Mouse (Mus musculus) granulocyte monocyte progenitor cell, adult 5-6 weeks (primary cell): Measurements from ENCODE around the gene Stim2. TPM values are rescaled to one million over a fixed set of nuclear protein-coding genes. Genes with fewer than 3 reads are reported as not detected.

ENCODE experiments used
- ATAC-seq: replicated peaks from 2 replicates; pipeline ENCODE4 v1.8.0; 2016; ENCODE audit warnings: mild to moderate bottlenecking, moderate TSS enrichment, inconsistent platforms; ENCODE audit not compliant: poor library complexity, severe bottlenecking
- total RNA-seq, 2 experiments: library from RNA; stranded (forward) in 1 of 2; stranded (reverse) in 1 of 2; fragments of 200-712, 200-1000 nt in 1 of 2; fragments of >200 nt in 1 of 2; fragmentation: Nextera tagmentation in 1 of 2; gene quantifications; 2 replicates each; pipeline ENCODE4 v1.2.3; 2014 to 2017

Stim2 gene
- total RNA-seq, 2 experiments from 2014 or later = 13.4 to 27.9 TPM

DNA sequence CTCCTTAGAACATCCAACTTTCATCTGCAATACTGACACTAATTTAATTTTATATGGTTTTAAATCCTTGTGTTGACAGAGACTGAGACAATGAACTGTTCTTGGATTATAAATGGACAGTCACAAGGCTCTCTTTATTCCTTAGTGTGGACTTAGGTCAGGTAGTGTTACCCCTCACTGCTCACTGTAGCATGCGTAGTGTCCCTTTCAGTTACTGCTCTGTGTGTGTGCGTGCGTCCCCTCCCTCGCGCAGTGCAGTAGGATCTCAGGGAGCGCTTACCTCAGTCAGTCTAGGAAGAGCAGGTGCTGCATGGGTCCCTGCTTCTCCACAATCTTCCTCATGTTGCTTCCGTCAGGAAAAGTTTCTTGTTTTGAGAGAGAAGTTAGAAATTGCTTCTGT is 43.7 kb downstream of the Stim2 start:
- no peak for ATAC-seq

DNA sequence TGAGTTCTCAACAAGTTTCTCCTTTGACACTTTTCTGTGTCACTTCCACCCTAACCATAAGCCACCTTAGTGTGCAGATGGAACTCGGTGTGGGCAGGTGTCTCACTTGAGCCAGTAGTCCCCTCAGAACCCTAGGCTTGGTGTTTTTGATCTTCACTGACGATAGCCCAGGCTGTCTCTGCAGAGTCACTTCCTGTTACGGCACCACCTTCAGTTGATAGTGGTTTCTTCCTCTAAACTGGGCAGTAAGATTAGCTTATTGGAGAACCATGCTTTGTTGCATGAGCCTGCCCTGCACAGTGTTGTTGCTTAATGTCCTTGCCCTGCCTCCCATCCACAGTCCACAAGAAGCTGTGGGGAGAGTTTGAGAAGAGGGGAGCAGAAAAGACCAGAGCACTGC is 47.2 kb downstream of the Stim2 start:
- ATAC-seq = peak; percentile 89

- ATAC-seq = no peak
These were observed 48.1 kb downstream of the Stim2 start for GRCm38 (mm10) chr5:54046432-54046831.

DNA sequence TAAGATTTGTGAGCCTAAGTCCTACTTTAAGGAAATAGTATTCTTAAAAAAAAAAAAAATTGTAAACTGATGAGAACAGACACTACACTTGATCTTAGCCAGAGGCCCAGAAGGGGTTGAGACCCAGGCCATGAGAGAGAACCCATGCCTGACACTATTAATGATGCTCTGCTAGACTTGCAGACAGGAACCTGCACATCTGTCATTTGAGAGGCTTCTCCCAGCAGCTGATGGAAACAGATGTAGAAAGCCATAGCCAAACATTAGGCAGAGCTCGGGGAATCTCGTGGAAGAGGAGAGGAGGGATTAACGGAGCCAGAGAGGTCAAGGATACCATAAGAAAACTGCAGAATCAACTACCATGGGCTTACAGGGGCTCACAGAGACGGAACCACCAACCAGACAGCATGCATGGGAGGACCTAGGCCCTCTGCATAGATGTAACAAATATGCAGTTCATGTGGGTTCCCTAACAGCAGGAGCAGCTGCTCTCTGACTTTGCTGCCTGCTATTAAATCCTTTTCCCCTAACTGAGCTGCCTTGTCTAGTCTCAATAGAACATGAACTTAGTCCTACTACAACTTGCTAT is 50.9 kb downstream of the Stim2 start:
- ATAC-seq = no peak

DNA sequence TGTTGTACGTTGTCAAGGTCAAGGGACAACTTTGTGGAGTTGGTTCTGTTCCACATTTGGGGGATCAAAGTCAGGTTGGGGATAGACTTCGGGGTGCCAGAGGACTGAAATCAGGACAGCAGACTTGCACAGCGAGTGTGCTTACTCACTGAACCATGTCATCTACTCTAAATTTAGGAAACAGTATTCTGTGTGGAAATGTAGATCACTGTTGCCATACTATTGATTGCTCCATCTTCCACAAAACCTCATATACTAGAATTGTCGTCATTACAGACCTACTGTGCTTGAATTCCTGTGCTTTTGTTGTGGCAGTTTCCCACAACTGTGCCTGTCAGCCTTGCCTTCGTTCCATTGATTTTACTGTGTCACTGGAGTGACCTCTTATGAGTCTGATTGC is 51.6 kb downstream of the Stim2 start:
- peak; percentile 56 for ATAC-seq

DNA sequence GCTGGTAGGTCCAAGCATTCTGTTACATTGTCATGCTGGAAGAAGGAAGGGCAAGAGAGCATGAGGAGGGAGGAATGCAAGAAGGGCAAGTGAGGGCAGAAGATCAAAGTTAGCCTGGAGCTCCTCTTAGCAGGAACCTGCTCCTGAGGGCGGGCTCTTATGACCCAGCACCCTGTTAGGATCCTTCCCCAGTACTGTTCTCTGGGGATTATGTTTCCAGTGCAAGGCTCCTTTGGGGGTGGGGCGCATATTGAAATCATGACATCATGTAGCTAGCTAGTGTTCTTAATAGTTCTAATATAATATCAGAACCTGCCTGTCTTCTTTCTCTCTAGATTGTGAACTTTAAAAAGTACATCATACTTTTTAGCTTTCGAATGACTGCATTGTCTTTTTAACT is 52.8 kb downstream of the Stim2 start:
- no peak for ATAC-seq

DNA sequence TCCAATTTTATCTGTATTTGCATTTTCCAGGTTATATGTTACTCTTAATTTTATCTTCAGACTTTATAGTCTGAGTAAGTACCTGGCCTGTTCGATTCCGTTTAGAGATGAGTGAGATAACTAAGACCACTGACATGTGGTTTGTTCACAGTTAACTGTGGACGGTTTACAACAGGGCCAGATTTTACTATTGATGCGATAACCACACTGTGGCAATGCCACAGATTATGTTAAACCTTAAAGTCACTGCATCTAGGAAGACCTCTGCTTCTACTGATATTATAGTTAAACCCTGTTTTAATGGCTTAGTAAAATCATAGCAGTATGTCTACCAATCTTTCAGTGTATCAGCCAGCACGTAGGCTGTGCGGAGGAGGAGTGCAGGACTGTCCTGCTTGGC is 53.9 kb downstream of the Stim2 start:
- ATAC-seq = no peak

DNA sequence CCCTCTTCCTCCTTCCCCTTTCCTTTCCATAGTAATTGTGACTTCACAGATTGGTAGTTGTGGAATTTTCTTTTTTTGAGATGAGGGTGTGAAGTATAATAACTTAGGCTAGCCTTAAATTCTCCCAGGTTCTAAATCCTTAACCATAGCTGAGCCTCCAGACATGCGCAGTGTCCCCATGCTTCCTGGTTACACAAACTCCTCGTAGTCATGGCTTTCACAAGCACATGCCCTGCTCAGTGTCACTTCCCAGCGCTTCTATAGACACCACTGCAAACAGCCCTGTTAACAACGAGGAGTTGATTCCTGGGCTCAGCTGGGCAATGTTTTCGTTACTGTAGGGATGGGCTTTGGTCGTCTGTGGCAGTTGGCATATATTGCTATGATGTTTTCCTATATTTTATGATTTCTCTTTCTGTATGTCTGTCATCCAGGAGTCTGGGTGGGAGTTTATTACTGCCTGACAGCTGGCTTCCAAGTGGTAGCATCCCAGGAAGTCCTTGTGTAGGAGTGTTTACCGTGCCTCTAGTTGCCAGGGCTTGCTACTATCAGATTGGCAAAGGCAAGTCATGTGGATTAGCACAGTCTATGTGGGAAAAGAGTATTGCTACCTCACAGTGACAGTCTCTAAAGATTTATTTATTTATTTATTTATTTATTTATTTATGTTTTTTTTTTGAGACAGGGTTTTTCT is 55.5 kb downstream of the Stim2 start:
- ATAC-seq = peak; percentile 55

DNA sequence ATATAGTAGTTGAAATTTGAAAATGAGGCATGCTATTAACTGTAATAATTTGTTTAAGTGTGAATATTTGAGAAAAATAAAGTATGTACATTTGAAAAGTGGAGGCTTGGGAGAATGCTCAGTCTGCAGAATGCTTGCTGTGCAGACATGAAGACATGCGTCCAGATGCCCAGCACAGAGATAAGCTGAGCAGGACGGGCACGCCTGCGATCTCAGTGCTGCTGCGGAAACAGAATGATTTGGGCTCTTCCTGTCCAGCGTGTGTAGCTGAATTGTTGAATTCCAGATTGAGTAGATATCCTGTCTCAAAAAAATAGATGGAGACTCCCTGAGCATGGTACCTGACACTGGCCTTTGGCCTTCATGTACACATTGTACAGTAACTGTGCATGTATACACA is 58.0 kb downstream of the Stim2 start:
- no peak for ATAC-seq

DNA sequence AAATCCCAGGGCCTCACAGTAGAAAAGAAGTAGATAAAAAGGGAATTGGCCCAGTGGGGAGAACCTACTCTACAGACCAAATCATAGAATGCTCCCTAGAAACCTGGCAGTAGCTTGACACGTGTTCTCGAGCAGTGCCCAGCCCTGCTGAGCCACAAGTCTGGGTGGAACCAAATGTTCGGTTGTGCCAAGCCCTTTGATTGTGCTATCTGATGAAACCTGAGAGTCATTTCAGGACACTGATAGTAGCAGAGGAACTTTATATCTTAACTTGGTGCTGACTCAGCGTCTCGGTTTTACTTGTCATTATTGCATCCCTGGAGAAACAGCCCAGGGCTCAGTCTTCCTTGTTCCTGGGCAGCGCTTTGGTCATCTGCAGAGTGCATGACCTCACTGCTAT is 61.7 kb downstream of the Stim2 start:
- peak; percentile 50 for ATAC-seq

DNA sequence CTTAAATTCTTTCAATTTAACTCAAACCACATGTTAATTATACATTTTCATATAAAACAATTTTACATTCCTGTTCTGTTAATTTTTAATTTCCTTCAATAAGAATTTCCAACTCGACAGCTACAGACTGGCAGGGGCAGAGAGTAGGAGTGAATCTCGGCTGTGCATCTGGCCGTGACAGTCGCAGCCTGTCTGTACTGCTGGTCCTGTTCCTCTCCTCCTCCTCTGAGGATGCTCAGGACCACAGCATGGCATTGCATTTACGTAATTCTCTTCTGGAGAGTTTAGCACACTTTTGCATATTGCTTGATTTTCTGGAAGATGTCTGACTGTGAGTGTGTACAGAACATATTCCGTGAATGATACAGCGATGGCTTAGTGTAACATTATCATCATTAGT is 63.8 kb downstream of the Stim2 start:
- no peak for ATAC-seq

DNA sequence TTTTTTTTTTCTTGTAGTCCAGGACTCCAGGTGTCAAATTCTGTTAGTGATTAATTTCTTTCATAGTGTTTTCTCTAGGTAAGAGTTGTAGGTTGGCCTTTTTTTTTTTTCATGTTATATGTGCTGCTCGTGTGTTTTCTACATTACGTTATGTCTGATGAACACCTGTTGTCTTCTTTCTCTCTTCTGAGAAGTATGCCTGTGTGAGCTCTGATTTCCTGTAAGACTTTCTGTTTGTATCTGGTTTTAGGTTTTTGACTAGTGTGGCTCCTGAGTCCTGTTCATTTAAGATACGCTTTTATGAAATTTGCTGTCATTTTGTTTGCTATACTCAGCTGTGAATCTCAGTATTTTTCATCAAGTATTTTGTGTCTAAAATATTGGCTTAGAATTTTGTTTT is 69.3 kb downstream of the Stim2 start:
- ATAC-seq = no peak

DNA sequence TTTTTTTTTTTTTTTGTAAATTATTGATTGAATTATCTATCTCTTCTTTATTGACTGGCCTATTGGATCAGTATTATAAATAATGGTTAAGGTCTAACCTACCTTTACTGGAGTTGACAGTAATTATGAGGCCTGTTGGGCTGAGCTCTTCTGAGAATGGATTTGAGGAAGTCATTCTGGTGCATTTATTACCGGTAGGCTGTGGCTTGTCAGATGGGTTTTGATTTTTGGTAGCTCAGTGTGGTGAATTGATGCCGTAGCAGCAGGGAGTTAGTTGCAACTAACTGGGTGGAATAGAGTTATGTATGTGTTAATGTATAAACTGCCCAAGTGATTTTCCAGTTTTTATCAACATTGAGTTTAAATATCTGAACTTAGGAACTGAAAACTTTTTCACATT is 72.2 kb downstream of the Stim2 start:
- ATAC-seq = peak; percentile 71

DNA sequence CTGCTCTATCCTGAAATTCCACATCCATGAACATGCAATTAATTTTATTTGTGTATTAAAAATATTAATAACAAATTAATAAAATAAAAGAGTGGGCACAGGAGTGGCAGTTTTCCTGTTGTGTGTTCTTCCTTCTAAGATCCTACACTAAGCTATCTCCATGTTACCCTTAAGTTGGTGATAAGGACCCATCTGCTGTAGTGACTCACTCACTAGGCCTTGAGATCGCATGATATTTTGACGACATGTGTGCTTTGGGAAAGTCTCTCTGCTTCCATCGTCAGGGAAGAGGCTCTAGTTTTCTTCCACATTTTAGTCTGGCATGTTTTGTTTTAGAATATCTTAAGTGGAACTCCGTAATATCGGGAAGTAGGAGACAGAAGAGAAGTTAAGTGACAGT is 73.0 kb downstream of the Stim2 start:
- ATAC-seq = no peak

DNA sequence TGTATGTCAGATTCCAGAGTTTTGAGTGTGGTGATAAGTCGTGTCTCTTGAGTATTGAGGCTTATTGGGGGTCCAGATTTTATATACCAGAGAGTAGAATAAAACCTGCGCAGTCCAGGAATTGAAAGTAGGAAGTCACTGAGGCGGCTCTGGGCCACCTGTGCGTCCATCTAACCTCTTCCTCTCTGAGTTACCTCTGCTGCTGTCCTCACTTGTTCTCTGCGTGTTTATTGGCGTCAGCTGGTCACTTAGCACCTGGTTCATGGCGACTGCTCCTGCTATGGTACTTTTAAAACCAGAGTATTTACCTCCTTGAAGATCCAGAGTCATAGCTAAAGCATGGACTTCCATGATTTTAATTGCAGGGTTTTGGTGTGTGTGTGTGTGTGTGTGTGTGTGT is 73.4 kb downstream of the Stim2 start:
- ATAC-seq = no peak

GRCm38 (mm10) chr5:54073291-54073690 is 75.0 kb downstream of the Stim2 start:
- no peak for ATAC-seq

DNA sequence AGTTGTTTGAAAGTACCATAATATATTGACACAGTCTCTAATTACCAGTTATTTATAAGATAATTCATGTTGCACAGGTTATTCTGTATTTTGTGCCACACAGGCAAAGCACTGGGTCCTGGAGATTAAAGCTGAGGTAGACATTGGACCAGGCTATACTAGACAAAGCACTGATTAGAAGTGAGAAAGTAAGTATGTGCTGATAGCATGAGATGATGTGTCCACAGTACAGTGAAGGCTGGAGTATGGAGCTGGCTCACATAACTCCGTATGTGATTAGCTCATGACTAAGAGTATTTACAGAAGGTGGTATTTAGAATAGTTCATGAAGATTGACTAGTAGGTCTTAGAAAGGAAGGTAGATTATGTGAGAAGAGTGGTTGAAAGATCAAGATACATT is 81.7 kb downstream of the Stim2 start:
- ATAC-seq = no peak

- no peak for ATAC-seq
These were observed 89.6 kb downstream of the Stim2 start for GRCm38 (mm10) chr5:54087912-54088311.

- peak; percentile 58 for ATAC-seq
These were observed 99.9 kb downstream of the Stim2 start for GRCm38 (mm10) chr5:54098219-54098618.

DNA sequence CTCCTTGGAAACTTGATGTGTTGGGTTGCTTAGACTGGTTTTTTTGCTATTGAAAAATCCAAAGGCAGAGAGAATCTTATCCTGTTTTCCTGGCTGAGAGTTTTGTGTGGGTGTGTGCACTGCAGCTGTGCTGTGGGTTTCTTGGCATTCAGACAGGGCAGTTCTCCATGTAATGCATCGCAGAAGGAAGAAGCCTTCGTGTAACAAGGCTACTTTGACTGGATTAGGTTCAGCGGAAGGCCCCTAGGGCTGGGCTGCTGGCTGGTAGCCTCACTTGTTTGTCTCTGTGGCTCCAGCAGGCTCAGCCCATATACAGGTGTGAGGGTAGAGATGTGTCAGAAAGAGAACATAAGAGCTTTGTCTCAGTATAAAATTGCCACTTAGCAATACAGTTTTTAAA is 102.6 kb downstream of the Stim2 start:
- ATAC-seq = peak; percentile 16; the same call in 1 of the 2 replicates

DNA sequence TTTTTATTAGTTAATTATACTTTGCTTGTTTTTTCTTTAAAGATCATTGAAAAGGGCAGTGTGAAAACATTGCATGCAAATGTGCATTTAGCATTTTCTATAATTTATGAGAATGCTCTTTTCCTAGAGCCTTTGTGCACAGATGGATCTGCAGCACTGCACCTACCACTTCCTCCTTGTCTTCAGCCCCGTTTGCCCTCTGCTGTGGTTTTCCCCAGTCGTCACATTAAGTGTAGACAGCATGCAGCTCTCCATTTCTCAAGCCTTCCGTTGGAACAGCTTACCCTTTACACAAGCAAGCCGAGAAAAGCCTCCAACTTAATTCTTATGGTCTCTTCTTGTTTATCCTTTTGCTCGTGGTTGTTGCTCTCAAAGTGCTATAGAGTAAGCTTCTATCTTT is 103.0 kb downstream of the Stim2 start:
- ATAC-seq = peak; percentile 90

DNA sequence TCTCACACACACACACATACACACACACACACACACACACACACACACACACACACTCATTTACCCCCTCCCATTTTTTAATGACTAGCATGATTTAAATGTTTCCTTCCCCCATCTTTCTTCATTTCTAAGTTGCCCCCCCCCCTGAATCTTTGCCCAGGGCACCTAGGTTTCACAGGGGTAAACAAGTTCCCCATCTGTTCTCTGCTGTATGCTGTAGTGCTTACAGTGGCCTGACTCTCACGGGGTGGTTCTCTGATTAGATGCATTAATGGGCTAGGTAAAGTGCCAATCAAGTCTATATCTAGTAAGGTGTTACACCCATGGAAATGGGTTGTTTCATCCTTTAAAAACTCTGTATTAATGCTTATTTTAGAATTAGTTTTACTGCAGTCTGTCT is 103.7 kb downstream of the Stim2 start:
- peak; percentile 40 for ATAC-seq
